Mouse (Mus musculus): ENCODE measurements around the gene Ttyh3. TPM values are rescaled to one million over a fixed set of nuclear protein-coding genes. Genes with fewer than 3 reads are reported as not detected.

Ttyh3 gene
- polyA plus RNA-seq, 1 experiment: 280 TPM

DNA sequence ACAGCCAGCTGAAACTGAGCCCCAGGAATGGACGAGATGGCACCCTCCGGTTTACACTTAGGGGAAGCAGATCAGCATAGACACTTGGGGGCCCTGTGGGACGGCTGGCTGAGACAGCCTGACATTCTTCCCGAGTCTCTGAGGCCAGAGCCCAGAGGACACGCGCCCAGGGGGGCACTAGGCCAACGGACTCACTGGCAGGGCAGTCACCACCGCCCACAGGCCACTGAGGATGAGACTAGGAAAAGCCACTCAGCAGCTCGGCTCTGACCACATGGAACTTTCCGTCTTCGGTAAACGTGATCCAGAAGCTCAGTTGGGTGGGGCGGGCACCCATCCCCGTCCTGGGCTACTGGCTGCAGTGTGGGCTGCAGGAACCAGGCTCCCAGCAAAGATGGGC is 9.0 kb downstream of the Ttyh3 start:
- TF ChIP-seq POLR2A (IDR thresholded peaks at IDR 0.05; ENCODE audit: borderline replicate concordance, extremely low read depth, insufficient read depth, insufficient read length, poor library complexity, severe bottlenecking): no peak
- no peak for TF ChIP-seq CTCF (IDR thresholded peaks at IDR 0.05; ENCODE audit: borderline replicate concordance, extremely low read depth, insufficient read depth, insufficient read length)
- DNase-seq (ENCODE audit: low read depth): no peak

DNA sequence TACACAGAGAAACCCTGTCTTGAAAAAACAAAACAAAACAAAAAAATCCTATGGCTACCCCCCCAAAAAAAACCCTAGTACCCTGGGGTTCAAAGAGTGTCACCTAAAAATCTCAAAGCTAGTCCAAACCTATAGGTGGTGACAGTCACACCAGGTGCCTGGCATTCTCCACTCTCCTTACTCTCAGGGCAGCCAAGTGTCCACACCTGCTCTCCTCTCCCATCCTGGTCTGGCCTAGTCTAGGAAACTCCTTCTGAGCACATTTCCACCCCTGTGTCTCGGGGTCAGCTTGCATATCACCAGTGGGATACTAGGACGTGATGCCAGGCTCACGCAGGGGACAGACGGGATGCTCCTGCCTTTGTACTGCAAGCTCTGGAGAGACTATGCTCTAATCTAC is 9.5 kb downstream of the Ttyh3 start:
- DNase-seq (ENCODE audit: low read depth): no peak
- TF ChIP-seq CTCF (IDR thresholded peaks at IDR 0.05; ENCODE audit: borderline replicate concordance, extremely low read depth, insufficient read depth, insufficient read length) (no peak), POLR2A (IDR thresholded peaks at IDR 0.05; ENCODE audit: borderline replicate concordance, extremely low read depth, insufficient read depth, insufficient read length, poor library complexity, severe bottlenecking) (no peak)

DNA sequence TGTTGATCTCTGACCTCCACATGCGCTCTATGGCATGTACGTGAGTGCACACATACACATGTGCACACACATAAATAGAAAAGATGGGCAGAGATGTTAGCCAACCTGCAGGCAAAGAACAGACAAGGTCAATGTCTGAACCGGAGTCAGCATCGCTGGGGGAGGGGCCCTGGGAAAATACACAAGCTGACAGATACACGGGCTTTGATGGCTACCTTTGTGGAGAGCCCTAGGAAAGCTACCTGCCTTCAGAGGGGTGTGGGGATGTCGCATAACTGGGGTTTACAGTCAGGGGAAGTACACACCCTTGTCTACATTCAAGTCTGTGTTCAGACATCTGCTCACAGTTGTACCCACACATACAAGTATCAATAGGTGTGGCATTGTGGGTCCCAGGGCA is 10.3 kb downstream of the Ttyh3 start:
- DNase-seq (ENCODE audit: low read depth): no peak
- TF ChIP-seq CTCF (IDR thresholded peaks at IDR 0.05; ENCODE audit: borderline replicate concordance, extremely low read depth, insufficient read depth, insufficient read length): no peak
- no peak for TF ChIP-seq POLR2A (IDR thresholded peaks at IDR 0.05; ENCODE audit: borderline replicate concordance, extremely low read depth, insufficient read depth, insufficient read length, poor library complexity, severe bottlenecking)

DNA sequence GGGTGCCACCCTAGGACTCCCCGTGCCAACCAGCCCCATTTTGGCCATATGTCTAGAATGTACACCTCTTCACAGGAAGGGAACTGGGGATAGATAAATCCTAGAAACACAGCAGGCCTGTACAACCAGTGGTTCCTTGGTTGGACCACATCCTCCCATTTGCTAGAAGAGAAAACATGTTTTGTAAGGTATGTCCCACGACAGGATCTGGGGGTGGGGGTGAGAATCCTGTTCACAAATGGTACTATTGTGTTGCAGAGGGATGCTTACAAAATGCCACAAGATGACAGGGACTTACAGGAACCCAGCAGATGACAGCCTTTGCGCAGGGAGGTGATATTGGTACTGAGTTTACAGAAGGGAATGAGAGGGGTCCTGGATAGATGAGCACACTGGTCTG is 10.8 kb downstream of the Ttyh3 start:
- DNase-seq (ENCODE audit: low read depth): no peak
- TF ChIP-seq POLR2A (IDR thresholded peaks at IDR 0.05; ENCODE audit: borderline replicate concordance, extremely low read depth, insufficient read depth, insufficient read length, poor library complexity, severe bottlenecking): no peak
- TF ChIP-seq CTCF (IDR thresholded peaks at IDR 0.05; ENCODE audit: borderline replicate concordance, extremely low read depth, insufficient read depth, insufficient read length): no peak

DNA sequence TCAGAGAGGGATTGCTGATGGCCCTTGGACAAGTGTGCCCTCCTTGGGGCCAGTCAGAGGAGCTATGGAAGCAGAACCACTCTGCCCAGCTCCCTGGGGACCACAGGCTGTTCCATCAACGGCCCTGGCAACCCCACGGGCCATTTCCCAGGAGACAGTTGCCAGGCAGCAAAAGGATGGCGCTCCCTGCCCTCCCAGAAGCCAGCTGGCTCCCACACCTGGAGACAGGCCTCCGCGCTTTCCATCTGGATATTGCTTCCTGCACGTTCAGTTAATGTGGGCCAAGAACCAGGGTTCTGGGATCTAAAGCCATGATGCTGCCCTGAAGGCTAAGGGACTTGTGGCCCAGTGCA is 11.8 kb downstream of the Ttyh3 start:
- no peak for TF ChIP-seq CTCF (IDR thresholded peaks at IDR 0.05; ENCODE audit: borderline replicate concordance, extremely low read depth, insufficient read depth, insufficient read length)
- TF ChIP-seq POLR2A (IDR thresholded peaks at IDR 0.05; ENCODE audit: borderline replicate concordance, extremely low read depth, insufficient read depth, insufficient read length, poor library complexity, severe bottlenecking): no peak
- peak; percentile 46 for DNase-seq (ENCODE audit: low read depth)

DNA sequence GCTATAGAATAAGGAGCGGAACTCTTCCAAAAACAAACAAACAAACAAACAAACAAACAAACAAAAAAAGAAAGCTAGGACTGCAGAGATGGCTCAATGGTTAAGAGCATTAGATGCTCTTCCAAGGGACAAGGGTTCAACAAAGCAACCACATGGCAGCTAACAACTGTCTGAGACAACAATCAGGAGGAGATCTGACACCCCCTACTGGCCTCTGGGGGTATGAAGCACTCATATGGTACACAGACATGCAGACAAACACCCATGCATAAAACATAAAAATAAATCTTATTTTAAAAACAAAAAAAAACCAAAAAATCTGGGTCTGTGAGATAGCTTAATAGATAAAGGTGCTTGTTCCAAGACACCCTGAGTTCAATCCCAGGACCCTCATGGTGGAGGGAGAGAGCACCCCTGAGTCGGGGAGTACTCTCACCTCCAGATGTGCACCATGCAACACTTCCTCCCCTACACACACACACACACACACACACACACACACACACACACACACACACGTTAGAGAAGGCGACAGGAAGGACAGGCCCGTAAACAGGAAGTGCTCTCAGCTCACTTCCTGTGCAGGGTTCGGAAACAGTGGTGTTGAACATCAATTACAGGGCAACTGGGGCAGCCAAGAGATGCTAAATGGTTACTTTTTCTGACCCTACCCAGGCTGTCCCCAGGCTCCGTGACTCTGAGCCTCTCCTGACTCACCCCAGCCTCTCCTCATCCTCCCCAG is 12.3 kb downstream of the Ttyh3 start:
- no peak for TF ChIP-seq POLR2A (IDR thresholded peaks at IDR 0.05; ENCODE audit: borderline replicate concordance, extremely low read depth, insufficient read depth, insufficient read length, poor library complexity, severe bottlenecking)
- TF ChIP-seq CTCF (IDR thresholded peaks at IDR 0.05; ENCODE audit: borderline replicate concordance, extremely low read depth, insufficient read depth, insufficient read length): peak; percentile 31; the same call in 1 of the 2 replicates
- no peak for DNase-seq (ENCODE audit: low read depth)

DNA sequence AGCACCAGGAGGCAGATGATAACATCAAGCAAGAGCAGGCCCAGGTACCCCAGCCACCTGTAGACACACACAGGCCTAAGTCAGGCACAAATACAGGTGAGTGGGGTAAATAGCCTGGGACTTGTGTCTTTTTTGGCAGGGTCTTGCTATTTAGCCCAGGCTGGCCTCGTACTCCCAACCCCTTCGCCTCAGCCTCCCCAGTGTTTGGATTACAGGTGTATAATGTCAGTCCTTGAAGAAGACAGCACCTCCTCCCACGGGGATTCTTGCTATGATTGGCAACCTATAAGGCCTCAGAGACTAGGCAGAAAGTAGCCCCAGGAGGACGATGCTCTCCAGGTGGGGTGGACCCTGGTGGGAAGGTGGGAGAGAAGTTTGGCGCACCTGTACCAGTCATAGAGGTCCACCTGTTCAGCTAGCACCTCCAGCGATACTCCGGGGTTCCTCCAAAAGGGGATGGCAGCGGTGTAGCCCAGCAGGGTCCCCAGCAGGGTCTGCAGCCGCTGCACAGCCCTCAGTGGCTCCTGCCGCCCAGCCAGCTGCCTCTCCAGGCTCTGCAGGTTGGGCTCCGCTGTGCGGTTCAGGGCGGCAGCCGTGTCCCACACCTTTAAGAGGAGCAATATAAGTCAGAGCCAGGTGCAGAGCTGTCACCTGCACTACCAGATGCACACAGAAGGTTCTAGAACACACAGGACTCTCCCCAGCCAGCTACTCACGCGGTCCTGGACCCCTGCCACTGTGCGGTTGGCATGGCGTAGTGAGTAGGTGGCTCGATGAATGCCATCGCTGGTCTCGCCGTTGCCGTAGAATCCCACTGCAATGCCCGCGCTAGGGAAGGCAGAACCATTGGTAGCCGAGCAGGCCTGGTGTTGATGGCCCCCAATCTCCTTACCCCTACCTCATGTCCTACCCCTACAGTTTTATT is 13.8 kb downstream of the Ttyh3 start:
- TF ChIP-seq CTCF (IDR thresholded peaks at IDR 0.05; ENCODE audit: borderline replicate concordance, extremely low read depth, insufficient read depth, insufficient read length) (no peak), POLR2A (IDR thresholded peaks at IDR 0.05; ENCODE audit: borderline replicate concordance, extremely low read depth, insufficient read depth, insufficient read length, poor library complexity, severe bottlenecking) (no peak)
- no peak for DNase-seq (ENCODE audit: low read depth)

DNA sequence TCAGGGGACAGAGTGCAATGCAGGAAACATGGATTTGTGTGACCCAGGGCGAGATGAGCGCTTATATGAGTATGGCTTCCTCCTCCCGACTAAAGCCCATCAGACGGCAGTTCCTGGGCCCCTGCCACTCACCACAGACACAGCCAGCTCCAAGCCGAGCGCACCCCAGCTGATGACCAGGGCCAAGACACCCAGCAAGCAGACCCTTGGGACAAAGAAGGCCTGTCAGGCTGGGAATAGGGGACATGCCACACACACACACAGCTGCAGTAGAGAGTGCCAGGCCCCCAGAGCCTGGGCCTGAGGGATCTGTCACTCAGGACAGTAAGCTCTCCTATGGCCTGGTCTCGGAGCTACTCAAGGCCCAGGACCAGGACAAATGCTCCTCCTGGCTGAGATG is 15.4 kb downstream of the Ttyh3 start:
- no peak for DNase-seq (ENCODE audit: low read depth)
- TF ChIP-seq POLR2A (IDR thresholded peaks at IDR 0.05; ENCODE audit: borderline replicate concordance, extremely low read depth, insufficient read depth, insufficient read length, poor library complexity, severe bottlenecking) (no peak), CTCF (IDR thresholded peaks at IDR 0.05; ENCODE audit: borderline replicate concordance, extremely low read depth, insufficient read depth, insufficient read length) (no peak)

DNA sequence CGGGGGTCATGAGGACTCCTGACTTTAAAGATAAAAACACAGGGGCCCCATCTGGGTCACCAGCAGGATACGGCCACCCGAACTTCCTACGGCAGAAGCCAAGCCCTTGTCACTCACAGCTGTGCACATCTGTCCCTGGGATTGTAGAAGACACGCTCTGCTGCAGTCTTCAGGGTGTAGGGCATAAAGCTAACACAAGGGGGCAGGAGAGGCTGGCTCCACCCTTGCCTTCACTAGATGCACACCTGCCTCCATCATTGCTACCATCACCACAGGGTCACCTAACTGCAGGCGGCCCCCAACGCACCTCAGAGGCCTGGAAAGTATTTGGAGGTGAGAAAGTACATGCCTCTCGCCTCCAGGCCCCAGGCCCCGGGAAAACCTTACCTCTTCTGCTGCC is 19.8 kb downstream of the Ttyh3 start:
- TF ChIP-seq POLR2A (IDR thresholded peaks at IDR 0.05; ENCODE audit: borderline replicate concordance, extremely low read depth, insufficient read depth, insufficient read length, poor library complexity, severe bottlenecking): no peak
- TF ChIP-seq CTCF (IDR thresholded peaks at IDR 0.05; ENCODE audit: borderline replicate concordance, extremely low read depth, insufficient read depth, insufficient read length): peak; percentile 23; the same call in 1 of the 2 replicates
- no peak for DNase-seq (ENCODE audit: low read depth)

DNA sequence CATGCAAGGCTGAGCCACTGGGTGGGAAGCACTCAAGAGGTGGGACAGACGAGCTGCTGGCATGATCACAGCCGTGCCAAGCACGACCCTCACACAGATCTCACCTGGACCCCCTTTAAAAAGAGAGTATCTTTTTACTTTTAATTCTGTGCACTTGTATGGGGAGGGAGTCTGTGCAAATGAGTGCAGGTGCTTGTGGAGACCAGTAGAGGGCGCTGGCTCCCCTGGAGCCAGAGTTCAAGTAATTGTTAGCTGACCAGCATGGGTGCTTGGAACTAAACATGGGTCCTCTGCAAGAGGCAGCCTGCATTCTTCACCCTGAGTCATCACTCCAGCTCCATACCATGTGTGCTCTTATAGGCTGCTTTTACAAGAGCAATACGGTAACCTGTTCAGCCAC is 21.3 kb downstream of the Ttyh3 start:
- TF ChIP-seq CTCF (IDR thresholded peaks at IDR 0.05; ENCODE audit: borderline replicate concordance, extremely low read depth, insufficient read depth, insufficient read length) (peak; percentile 33; the same call in 1 of the 2 replicates), POLR2A (IDR thresholded peaks at IDR 0.05; ENCODE audit: borderline replicate concordance, extremely low read depth, insufficient read depth, insufficient read length, poor library complexity, severe bottlenecking) (no peak)
- no peak for DNase-seq (ENCODE audit: low read depth)

DNA sequence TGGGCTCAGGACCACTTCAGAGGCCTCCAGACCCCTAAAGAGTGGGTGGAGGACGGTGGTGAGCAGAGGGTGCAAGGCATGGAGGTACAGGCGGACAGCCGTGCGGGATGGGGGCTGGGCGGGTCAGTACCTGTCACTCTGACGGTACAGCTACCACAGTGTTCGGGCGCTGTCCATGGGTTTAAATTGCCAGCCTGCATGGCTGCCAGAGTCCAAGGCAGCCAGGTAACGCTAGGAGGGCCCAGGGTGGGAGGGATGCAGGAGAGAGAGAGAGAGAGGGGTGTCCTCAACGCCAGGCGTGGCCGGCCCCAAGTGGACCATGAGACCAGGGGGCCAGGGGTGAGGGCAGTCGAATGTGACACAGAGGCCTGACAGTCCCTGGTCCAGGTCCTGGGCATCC is 23.9 kb downstream of the Ttyh3 start:
- DNase-seq (ENCODE audit: low read depth): no peak
- no peak for TF ChIP-seq CTCF (IDR thresholded peaks at IDR 0.05; ENCODE audit: borderline replicate concordance, extremely low read depth, insufficient read depth, insufficient read length)

Data from brain, embryonic 14.5 days (tissue).